Mouse (Mus musculus): ENCODE data around the gene Vmn1r37. TPM values are rescaled to one million over a fixed set of nuclear protein-coding genes. Genes with fewer than 3 reads are reported as not detected.
"Not testable (repeated sequence)": the region's sequence is repeated elsewhere in the genome, so short reads cannot be mapped to it uniquely, and the experiment has no call there.

The Vmn1r37 gene
- not detected for total RNA-seq (2021)
- long read RNA-seq, experiment 1, result 0 reads
- long read RNA-seq, experiment 2, result 0 reads

GRCm38 (mm10) chr6:66729082-66729481, at the start of gene Vmn1r37:
TSS of gene Vmn1r37 (plus strand) at chr6:66729382.
- DNase-seq (ENCODE audit: low spot score in 2 of 2); intact Hi-C loops (cut with DNase I): not testable (repeated sequence)

- intact Hi-C loops (cut with DNase I), result no loop called here
- no peak for DNase-seq (ENCODE audit: low spot score in 2 of 2)
Observed at GRCm38 (mm10) chr6:66685806-66686205, 43.4 kb upstream of the Vmn1r37 start, which contains the start of gene Vmn1r35. TSS of gene Vmn1r35 (minus strand) at chr6:66685906.

GRCm38 (mm10) chr6:66708901-66709300, 20.3 kb upstream of the Vmn1r37 start:
- no peak for DNase-seq (ENCODE audit: low spot score in 2 of 2)
- intact Hi-C loops (cut with DNase I), result no loop called here

GRCm38 (mm10) chr6:66713854-66714253, 15.3 kb upstream of the Vmn1r37 start:
- intact Hi-C loops (cut with DNase I), result no loop called here

GRCm38 (mm10) chr6:66719068-66719467, 10.1 kb upstream of the Vmn1r37 start, which contains the start of gene Vmn1r36:
TSS of gene Vmn1r36 (minus strand) at chr6:66719168.
- intact Hi-C loops (cut with DNase I); DNase-seq (ENCODE audit: low spot score in 2 of 2): not testable (repeated sequence)

More at GRCm38 (mm10) chr6:66713854-66714253, 15.3 kb upstream of the Vmn1r37 start:
- no peak for DNase-seq (ENCODE audit: low spot score in 2 of 2)

GRCm38 (mm10) chr6:66782527-66782926, 53.3 kb downstream of the Vmn1r37 start, which contains the start of gene Vmn1r38:
TSS of gene Vmn1r38 (minus strand) at chr6:66782627.
- DNase-seq (ENCODE audit: low spot score in 2 of 2); intact Hi-C loops (cut with DNase I): not testable (repeated sequence)

Other genes starting within 250 kb of the Vmn1r37 start
- 10 to 100 TPM; 10.1 to 12.5 TPM for gene Mad2l1, start 194.0 kb upstream of the Vmn1r37 start, total RNA-seq (2021)
- gene Vmn1r32, start 169.3 kb upstream of the Vmn1r37 start, total RNA-seq (2021), result not detected
- not detected for gene Vmn1r33, start 111.1 kb upstream of the Vmn1r37 start, total RNA-seq (2021)
- not detected for gene Vmn1r34, start 85.5 kb upstream of the Vmn1r37 start, total RNA-seq (2021)
- not detected for gene Vmn1r35, start 43.5 kb upstream of the Vmn1r37 start, total RNA-seq (2021)
- gene Vmn1r36, start 10.2 kb upstream of the Vmn1r37 start, total RNA-seq (2021), result not detected
- gene Vmn1r38, start 53.2 kb downstream of the Vmn1r37 start, total RNA-seq (2021), result not detected
- not detected for gene Vmn1r39, start 81.2 kb downstream of the Vmn1r37 start, total RNA-seq (2021)
- 10 to 100 TPM; 76.0 to 84.7 TPM for gene Gng12, start 167.0 kb downstream of the Vmn1r37 start, total RNA-seq (2021)

Measured in left cerebral cortex, postnatal 14 days (tissue).